Mouse (Mus musculus): ENCODE measurements at regions not wholly inside any gene's neighbourhood (a gene's known extent, or its start where the extent isn't known, plus 50 kb on each side); places are given as distances from the start of the nearest gene placed in this dataset.

DNA sequence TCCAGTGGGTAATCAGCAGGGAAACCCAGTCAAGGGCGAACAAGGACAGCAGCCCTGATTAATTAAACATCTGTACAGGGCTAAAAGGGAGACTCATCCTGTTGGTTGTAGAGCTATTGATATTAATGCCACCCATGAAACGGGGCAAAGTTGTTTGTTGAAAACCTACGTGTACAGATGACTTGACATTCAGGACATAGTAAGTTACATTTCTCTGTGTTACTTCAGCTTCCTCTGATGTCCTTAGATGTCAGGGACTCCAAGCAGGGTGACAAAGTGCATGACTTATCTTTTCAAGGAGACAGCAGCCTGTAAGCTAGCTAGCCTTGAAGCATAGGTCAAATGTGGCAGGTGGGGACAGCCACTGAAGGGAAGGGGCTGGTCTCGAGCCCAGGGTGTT, 390.5 kb downstream of the Ccdc171 start:
- 69% methylated on average over 4 of the region's 4 CpGs for WGBS

DNA sequence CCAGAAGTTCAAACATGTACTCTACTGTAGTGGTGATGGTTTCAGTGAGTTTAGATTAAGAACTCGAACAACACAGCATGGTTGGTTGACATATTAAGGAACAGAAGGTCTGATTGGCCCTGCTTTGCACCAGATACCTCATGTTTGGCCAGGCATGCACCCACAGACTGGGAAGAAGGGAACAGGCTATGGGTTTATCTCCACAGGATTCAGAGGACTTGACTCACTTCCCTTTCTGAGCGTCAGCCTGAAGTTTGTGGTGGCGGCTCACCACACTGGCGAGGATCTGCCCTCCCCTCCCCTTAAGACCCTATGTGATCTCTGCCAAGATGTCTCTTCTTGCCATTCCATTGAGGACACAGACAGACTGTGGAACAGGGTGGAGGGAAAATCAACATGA, 391.7 kb downstream of the Ccdc171 start:
- Histone ChIP-seq H3K27me3 (replicated peaks; ENCODE audit: control insufficient read depth, insufficient read depth, low read length) (no peaks in the 10 kb centered on the region), H3K36me3 (ENCODE audit: control insufficient read depth, insufficient read depth, low read length) (no peaks in the 10 kb centered on the region), H3K4me2 (ENCODE audit: low read length) (no peak overlapping the region), H3K9me3 (ENCODE audit: control insufficient read depth, low read length) (no peaks in the 10 kb centered on the region), H3K4me3 (ENCODE audit: low read length) (no peak overlapping the region), H3K27ac (ENCODE audit: low read depth, low read length) (no peak overlapping the region), H3K9ac (ENCODE audit: low read depth, low read length) (no peak overlapping the region), H3K4me1 (ENCODE audit: control insufficient read depth, insufficient read depth, low read depth, low read length) (no peaks in the 10 kb centered on the region)
- no peak for ATAC-seq
- 87% methylated on average over 4 of the region's 4 CpGs for WGBS

More for the DNA sequence above, 390.5 kb downstream of the Ccdc171 start:
- no peak overlapping the region for H3K4me2 ChIP-seq (ENCODE audit: low read length)
- no peak for ATAC-seq
- H3K27me3 ChIP-seq (replicated peaks; ENCODE audit: control insufficient read depth, insufficient read depth, low read length): no peaks in the 10 kb centered on the region
- no peak overlapping the region for H3K9ac ChIP-seq (ENCODE audit: low read depth, low read length)
- no peak overlapping the region for H3K27ac ChIP-seq (ENCODE audit: low read depth, low read length)
- H3K4me1 ChIP-seq (ENCODE audit: control insufficient read depth, insufficient read depth, low read depth, low read length): no peaks in the 10 kb centered on the region
- H3K4me3 ChIP-seq (ENCODE audit: low read length): no peak overlapping the region
- no peaks in the 10 kb centered on the region for H3K9me3 ChIP-seq (ENCODE audit: control insufficient read depth, low read length)
- no peaks in the 10 kb centered on the region for H3K36me3 ChIP-seq (ENCODE audit: control insufficient read depth, insufficient read depth, low read length)

- no peaks in the 10 kb centered on the region for H3K27me3 ChIP-seq (replicated peaks; ENCODE audit: control insufficient read depth, insufficient read depth, low read length)
- WGBS: 77% methylated on average over 3 of the region's 3 CpGs
These were observed 392.7 kb downstream of the Ccdc171 start for GRCm38 (mm10) chr4:83918093-83918492.

DNA sequence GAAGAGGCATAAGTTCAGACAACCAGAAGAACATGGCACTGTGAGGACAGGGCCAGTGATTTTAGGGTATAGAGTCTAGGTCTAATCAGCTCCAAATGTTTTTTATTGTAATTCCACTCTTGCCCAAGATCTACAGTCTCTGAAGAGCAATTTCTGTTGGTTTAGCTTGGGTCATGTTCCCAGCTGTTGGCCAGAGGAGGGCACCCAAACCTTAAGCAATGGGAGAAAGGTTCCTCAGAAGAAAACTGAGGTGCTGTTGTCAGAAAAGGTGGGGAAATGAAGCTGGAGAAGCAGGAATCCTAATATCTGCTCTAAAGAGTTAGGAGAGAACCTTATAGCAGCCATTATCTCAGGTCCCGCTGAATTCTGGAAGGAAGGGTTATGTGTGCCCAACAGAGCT, 393.7 kb downstream of the Ccdc171 start:
- H3K27ac ChIP-seq (ENCODE audit: low read depth, low read length): no peak overlapping the region
- no peaks in the 10 kb centered on the region for H3K9me3 ChIP-seq (ENCODE audit: control insufficient read depth, low read length)
- no peak overlapping the region for H3K4me3 ChIP-seq (ENCODE audit: low read length)
- H3K4me1 ChIP-seq (ENCODE audit: control insufficient read depth, insufficient read depth, low read depth, low read length): no peaks in the 10 kb centered on the region
- 88% methylated on average over 1 of the region's 1 CpGs for WGBS
- no peak overlapping the region for H3K9ac ChIP-seq (ENCODE audit: low read depth, low read length)
- no peak overlapping the region for H3K4me2 ChIP-seq (ENCODE audit: low read length)
- no peak for ATAC-seq
- no peaks in the 10 kb centered on the region for H3K27me3 ChIP-seq (replicated peaks; ENCODE audit: control insufficient read depth, insufficient read depth, low read length)
- no peaks in the 10 kb centered on the region for H3K36me3 ChIP-seq (ENCODE audit: control insufficient read depth, insufficient read depth, low read length)

More at GRCm38 (mm10) chr4:83918093-83918492, 392.7 kb downstream of the Ccdc171 start:
- H3K9ac ChIP-seq (ENCODE audit: low read depth, low read length): no peak overlapping the region
- H3K4me3 ChIP-seq (ENCODE audit: low read length): no peak overlapping the region
- no peak overlapping the region for H3K4me2 ChIP-seq (ENCODE audit: low read length)
- no peaks in the 10 kb centered on the region for H3K36me3 ChIP-seq (ENCODE audit: control insufficient read depth, insufficient read depth, low read length)
- no peak for ATAC-seq
- H3K9me3 ChIP-seq (ENCODE audit: control insufficient read depth, low read length): no peaks in the 10 kb centered on the region
- H3K4me1 ChIP-seq (ENCODE audit: control insufficient read depth, insufficient read depth, low read depth, low read length): no peaks in the 10 kb centered on the region
- no peak overlapping the region for H3K27ac ChIP-seq (ENCODE audit: low read depth, low read length)

DNA sequence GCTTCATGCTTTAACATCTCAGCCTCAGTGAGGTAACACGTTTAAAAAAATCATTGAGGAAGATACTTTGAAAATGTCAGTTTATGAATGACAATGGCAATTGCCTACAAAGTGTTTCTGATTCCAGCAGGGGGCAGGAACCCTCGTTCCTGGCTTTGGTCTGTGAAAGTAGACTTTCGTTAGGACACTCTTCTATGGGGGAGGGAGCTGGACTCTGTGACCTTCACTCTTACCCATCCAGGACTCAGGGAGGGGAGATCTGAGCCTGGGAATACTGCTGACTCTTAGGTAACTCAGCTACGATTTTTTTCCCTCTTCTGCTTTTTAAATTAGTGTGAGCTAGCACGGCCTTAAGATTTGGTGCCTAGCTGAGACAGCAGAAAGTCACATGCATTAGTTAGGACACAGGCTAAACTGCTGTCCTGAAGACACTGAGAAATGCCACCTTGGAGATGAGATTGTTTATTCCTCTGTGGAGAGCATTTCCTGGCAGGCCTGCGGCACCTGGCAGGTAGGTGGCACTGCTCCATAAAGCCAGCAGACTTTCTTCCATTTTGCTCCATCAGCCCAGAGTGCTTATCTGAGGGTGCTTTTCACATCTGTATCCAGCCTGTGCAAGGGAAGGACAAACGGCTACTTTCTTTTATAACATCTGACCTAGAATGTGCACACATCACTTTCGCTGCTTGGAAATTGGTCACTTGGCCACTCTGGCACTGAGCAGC, 399.9 kb downstream of the Ccdc171 start:
- H3K27ac ChIP-seq (ENCODE audit: low read depth, low read length): no peak overlapping the region
- H3K4me1 ChIP-seq (ENCODE audit: control insufficient read depth, insufficient read depth, low read depth, low read length): no peaks in the 10 kb centered on the region
- no peak overlapping the region for H3K9ac ChIP-seq (ENCODE audit: low read depth, low read length)
- no peak overlapping the region for H3K4me2 ChIP-seq (ENCODE audit: low read length)
- ATAC-seq: no peak
- no peaks in the 10 kb centered on the region for H3K27me3 ChIP-seq (replicated peaks; ENCODE audit: control insufficient read depth, insufficient read depth, low read length)
- 64% methylated on average over 8 of the region's 8 CpGs for whole genome bisulfite sequencing
- no peaks in the 10 kb centered on the region for H3K9me3 ChIP-seq (ENCODE audit: control insufficient read depth, low read length)
- H3K36me3 ChIP-seq (ENCODE audit: control insufficient read depth, insufficient read depth, low read length): no peaks in the 10 kb centered on the region
- H3K4me3 ChIP-seq (ENCODE audit: low read length): no peak overlapping the region

- Histone ChIP-seq H3K4me3 (ENCODE audit: low read length) (no peak overlapping the region), H3K27me3 (replicated peaks; ENCODE audit: control insufficient read depth, insufficient read depth, low read length) (no peaks in the 10 kb centered on the region), H3K36me3 (ENCODE audit: control insufficient read depth, insufficient read depth, low read length) (no peaks in the 10 kb centered on the region), H3K9ac (ENCODE audit: low read depth, low read length) (no peak overlapping the region), H3K27ac (ENCODE audit: low read depth, low read length) (no peak overlapping the region), H3K9me3 (ENCODE audit: control insufficient read depth, low read length) (no peaks in the 10 kb centered on the region), H3K4me1 (ENCODE audit: control insufficient read depth, insufficient read depth, low read depth, low read length) (no peaks in the 10 kb centered on the region), H3K4me2 (ENCODE audit: low read length) (no peak overlapping the region)
- no peak for ATAC-seq
- 21% methylated on average over 11 of the region's 11 CpGs for WGBS
These were observed 400.9 kb downstream of the Ccdc171 start for GRCm38 (mm10) chr4:83926195-83926731.

DNA sequence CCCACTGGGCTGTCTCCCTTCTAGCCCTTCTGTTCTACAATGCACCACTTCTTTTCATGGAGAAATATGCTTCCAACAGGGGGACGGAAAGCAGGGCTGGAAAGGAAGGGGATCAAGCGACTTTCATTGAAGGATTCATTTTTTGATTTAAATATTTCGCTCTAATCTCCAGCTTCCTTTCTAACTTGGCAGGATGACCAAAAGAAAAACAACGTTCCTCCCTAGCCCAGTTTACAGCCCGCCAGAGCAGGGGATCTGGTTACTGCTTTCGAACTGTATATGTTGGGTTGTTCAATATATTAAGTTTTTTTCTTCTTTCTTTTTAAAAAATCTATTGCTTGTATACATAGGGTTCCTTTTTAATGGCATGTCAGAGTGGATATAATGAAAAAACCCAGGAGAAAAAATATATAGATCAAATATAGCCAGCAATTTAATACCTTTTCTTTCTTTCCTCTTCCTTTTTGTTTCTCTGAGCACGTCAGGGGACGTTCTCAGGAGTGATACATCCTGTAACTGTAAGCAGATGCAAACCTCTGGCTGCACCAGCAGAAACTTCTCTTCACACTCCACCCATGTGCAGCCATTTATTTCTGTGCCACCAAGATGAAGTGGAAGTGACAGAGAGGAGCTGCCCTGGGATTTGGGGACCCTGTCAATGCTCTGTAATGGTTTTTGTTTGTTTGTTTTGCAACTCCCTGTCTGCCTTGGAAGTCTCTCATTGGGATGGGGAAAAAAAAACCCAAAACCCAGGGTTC, 406.7 kb downstream of the Ccdc171 start:
- Histone ChIP-seq H3K9ac (ENCODE audit: low read depth, low read length) (no peak overlapping the region), H3K4me1 (ENCODE audit: control insufficient read depth, insufficient read depth, low read depth, low read length) (no peaks in the 10 kb centered on the region), H3K36me3 (ENCODE audit: control insufficient read depth, insufficient read depth, low read length) (no peaks in the 10 kb centered on the region), H3K27me3 (replicated peaks; ENCODE audit: control insufficient read depth, insufficient read depth, low read length) (no peaks in the 10 kb centered on the region), H3K9me3 (ENCODE audit: control insufficient read depth, low read length) (no peaks in the 10 kb centered on the region), H3K4me3 (ENCODE audit: low read length) (no peak overlapping the region), H3K27ac (ENCODE audit: low read depth, low read length) (no peak overlapping the region), H3K4me2 (ENCODE audit: low read length) (no peak overlapping the region)
- ATAC-seq: no peak
- WGBS: 78% methylated on average over 8 of the region's 8 CpGs

DNA sequence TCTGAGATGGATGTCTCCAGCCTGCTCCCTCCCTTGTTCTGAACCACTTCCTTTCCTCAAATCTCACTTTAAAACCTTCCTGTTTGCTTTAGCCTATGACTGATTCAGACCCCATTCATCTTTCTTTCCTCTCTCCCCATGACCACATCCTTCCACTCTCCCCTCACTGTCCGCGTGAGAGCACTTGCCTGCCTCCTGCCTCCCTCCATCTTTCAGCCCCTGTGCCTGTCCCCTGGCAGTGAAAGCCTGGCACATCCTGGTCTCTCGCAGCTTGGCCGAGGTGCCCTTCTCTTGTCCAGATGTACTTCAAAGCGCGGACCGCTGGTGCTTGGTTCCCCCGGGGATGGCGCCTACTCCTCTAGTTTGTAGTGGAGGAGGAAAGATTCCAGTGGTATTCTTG, 416.3 kb downstream of the Ccdc171 start:
- Histone ChIP-seq H3K9me3 (ENCODE audit: control insufficient read depth, low read length) (no peaks in the 10 kb centered on the region), H3K27ac (ENCODE audit: low read depth, low read length) (no peak overlapping the region), H3K4me3 (ENCODE audit: low read length) (no peak overlapping the region), H3K4me1 (ENCODE audit: control insufficient read depth, insufficient read depth, low read depth, low read length) (no peaks in the 10 kb centered on the region), H3K4me2 (ENCODE audit: low read length) (no peak overlapping the region), H3K27me3 (replicated peaks; ENCODE audit: control insufficient read depth, insufficient read depth, low read length) (no peaks in the 10 kb centered on the region), H3K36me3 (ENCODE audit: control insufficient read depth, insufficient read depth, low read length) (no peaks in the 10 kb centered on the region), H3K9ac (ENCODE audit: low read depth, low read length) (no peak overlapping the region)
- 80% methylated on average over 9 of the region's 9 CpGs for WGBS
- no peak for ATAC-seq

DNA sequence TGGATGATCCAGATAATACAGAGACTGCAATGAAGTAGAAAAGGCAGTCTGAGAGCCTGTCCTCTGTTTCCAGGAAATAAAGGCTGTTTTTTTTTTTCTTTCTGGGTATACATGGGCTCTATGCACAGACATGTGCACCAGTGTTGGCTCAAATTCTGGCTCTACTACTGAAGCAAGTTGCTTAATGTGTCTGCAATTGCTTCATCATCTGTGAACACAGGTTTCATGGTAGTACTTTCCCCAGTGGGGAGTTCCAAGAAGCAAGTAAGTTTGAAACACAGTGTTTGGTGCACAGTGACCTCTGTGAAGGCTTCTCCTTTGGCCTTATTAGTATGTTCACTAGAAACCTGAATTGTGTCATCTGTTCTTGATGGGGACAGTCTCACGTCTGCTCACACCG, 424.3 kb downstream of the Ccdc171 start:
- no peak overlapping the region for H3K27ac ChIP-seq (ENCODE audit: low read depth, low read length)

More for the DNA sequence above, 424.3 kb downstream of the Ccdc171 start:
- H3K4me1 ChIP-seq (ENCODE audit: control insufficient read depth, insufficient read depth, low read depth, low read length): no peaks in the 10 kb centered on the region
- 87% methylated on average over 2 of the region's 2 CpGs for WGBS
- H3K27me3 ChIP-seq (replicated peaks; ENCODE audit: control insufficient read depth, insufficient read depth, low read length): no peaks in the 10 kb centered on the region
- no peak overlapping the region for H3K4me2 ChIP-seq (ENCODE audit: low read length)
- H3K36me3 ChIP-seq (ENCODE audit: control insufficient read depth, insufficient read depth, low read length): no peaks in the 10 kb centered on the region
- no peak overlapping the region for H3K9ac ChIP-seq (ENCODE audit: low read depth, low read length)
- ATAC-seq: no peak
- no peak overlapping the region for H3K4me3 ChIP-seq (ENCODE audit: low read length)
- no peaks in the 10 kb centered on the region for H3K9me3 ChIP-seq (ENCODE audit: control insufficient read depth, low read length)
